Mouse (Mus musculus) bone marrow macrophage, adult 2 months (primary cell): Measurements from ENCODE around the gene Aaas. TPM values are rescaled to one million over a fixed set of nuclear protein-coding genes. Genes with fewer than 3 reads are reported as not detected.
A peak's percentile ranks its signal among the peaks of the same experiment; 100 is the strongest.

Source experiments
- H3K27ac ChIP-seq: 2 replicates; pipeline ENCODE4 v1.5.1; 2012; ENCODE audit warnings: low read depth, low read length; ENCODE audit not compliant: insufficient read depth
- H3K4me1 ChIP-seq: 2 replicates; pipeline ENCODE4 v1.6.1; 2012; ENCODE audit warnings: low read length; ENCODE audit not compliant: control insufficient read depth, insufficient read depth
- H3K4me3 ChIP-seq: 2 replicates; pipeline ENCODE4 v1.5.1; 2012; ENCODE audit warnings: mild to moderate bottlenecking, low read length, moderate library complexity; ENCODE audit not compliant: insufficient read depth
- CTCF ChIP-seq: IDR thresholded peaks from 2 replicates; pipeline ENCODE4 v1.5.1; 2012; ENCODE audit warnings: low read depth, mild to moderate bottlenecking, low read length, moderate library complexity
- POLR2A ChIP-seq: IDR thresholded peaks from 2 replicates; pipeline ENCODE4 v1.6.1; 2012; ENCODE audit warnings: mild to moderate bottlenecking, low read depth, low read length, borderline replicate concordance
- polyA plus RNA-seq: library from polyadenylated mRNA; stranded (reverse); fragments of >200 nt; gene quantifications from 2 replicates; pipeline ENCODE4 v1.2.4, GENCODE M21; 2012; ENCODE audit not compliant: missing spikeins, insufficient read depth, insufficient read length

Aaas gene
- polyA plus RNA-seq, 1 experiment: 35.7 TPM

GRCm38 (mm10) chr15:102381575-102381974 is 31.0 kb upstream of the Aaas start:
- Histone ChIP-seq H3K4me3 (no peak overlapping the region), H3K4me1 (0 out of 2 replicates have a peak, but pooled peaks cover 2% of the 10 kb centered on the region), H3K27ac (no peak overlapping the region)
- TF ChIP-seq POLR2A (no peak), CTCF (peak; percentile 77)

- H3K4me3 ChIP-seq: no peak overlapping the region
- TF ChIP-seq CTCF: no peak
- no peak overlapping the region for H3K27ac ChIP-seq
- H3K4me1 ChIP-seq: peaks cover 4% of the 10 kb centered on the region
These were observed 27.3 kb upstream of the Aaas start for GRCm38 (mm10) chr15:102377810-102378262.

- H3K4me3 ChIP-seq: peak overlapping the region; percentile 53
- H3K27ac ChIP-seq: no peak overlapping the region
- peaks cover 4% of the 10 kb centered on the region for H3K4me1 ChIP-seq
- peak; percentile 74 for TF ChIP-seq CTCF
- TF ChIP-seq POLR2A: no peak
These were observed 26.6 kb upstream of the Aaas start for GRCm38 (mm10) chr15:102377163-102377543.

GRCm38 (mm10) chr15:102376453-102377162 is 26.0 kb upstream of the Aaas start:
- Histone ChIP-seq H3K4me1 (peaks cover 4% of the 10 kb centered on the region), H3K4me3 (peak overlapping the region; percentile 53), H3K27ac (no peak overlapping the region)
- no peak for TF ChIP-seq POLR2A
- no peak for TF ChIP-seq CTCF

GRCm38 (mm10) chr15:102370727-102371126 is 20.2 kb upstream of the Aaas start:
- H3K4me1 ChIP-seq: peaks cover 4% of the 10 kb centered on the region

GRCm38 (mm10) chr15:102369972-102370371 is 19.4 kb upstream of the Aaas start:
- H3K4me1 ChIP-seq: peaks cover 4% of the 10 kb centered on the region
- TF ChIP-seq CTCF: no peak
- TF ChIP-seq POLR2A: no peak
- no peak overlapping the region for H3K27ac ChIP-seq
- H3K4me3 ChIP-seq: no peak overlapping the region

More at GRCm38 (mm10) chr15:102370727-102371126, 20.2 kb upstream of the Aaas start:
- Histone ChIP-seq H3K4me3 (no peak overlapping the region), H3K27ac (no peak overlapping the region)
- TF ChIP-seq POLR2A (no peak), CTCF (no peak)

- Histone ChIP-seq H3K27ac (no peak within 1 kb of the TSS), H3K4me1 (no peaks in the 10 kb centered on the region), H3K4me3 (no peak within 1 kb of the TSS)
- TF ChIP-seq POLR2A (no peak), CTCF (no peak)
These were observed 16.3 kb upstream of the Aaas start, which contains the start of gene Sp7 for GRCm38 (mm10) chr15:102366733-102367344. TSS of gene Sp7 (minus strand) at chr15:102367182.

GRCm38 (mm10) chr15:102366238-102366637 is 15.7 kb upstream of the Aaas start:
- no peaks in the 10 kb centered on the region for H3K4me1 ChIP-seq

GRCm38 (mm10) chr15:102364678-102365077 is 14.1 kb upstream of the Aaas start:
- Histone ChIP-seq H3K27ac (no peak overlapping the region), H3K4me1 (no peaks in the 10 kb centered on the region), H3K4me3 (no peak overlapping the region)
- TF ChIP-seq CTCF (no peak), POLR2A (no peak)

More at GRCm38 (mm10) chr15:102366238-102366637, 15.7 kb upstream of the Aaas start:
- Histone ChIP-seq H3K4me3 (no peak overlapping the region), H3K27ac (no peak overlapping the region)
- TF ChIP-seq CTCF (no peak), POLR2A (no peak)

- 0 out of 2 replicates have a peak overlapping the region, but pooled peaks have one; percentile 2 for H3K4me3 ChIP-seq
- no peak for TF ChIP-seq CTCF
- no peak for TF ChIP-seq POLR2A
- no peaks in the 10 kb centered on the region for H3K4me1 ChIP-seq
- no peak overlapping the region for H3K27ac ChIP-seq
These were observed 12.1 kb upstream of the Aaas start for GRCm38 (mm10) chr15:102362648-102363047.
